Comparison of ENCODE assay signal across 23 mouse cellular contexts in genomic region chr1:186034443-186034842, GRCm38 (mm10).
"Had no signal": no experiment of that assay in that cellular context is flagged by ENCODE, and none has a peak within 500 bp of the region (broad histone marks: within the 10 kb centered on the region; RNA-seq: fewer than 3 reads in every experiment).

No protein-coding gene starts in this region.

- H3K36me3 ChIP-seq: intestine, embryonic 15.5 days; limb, embryonic 10.5 days; limb, embryonic 13.5 days; lung, embryonic 15.5 days; midbrain, embryonic 10.5 days; midbrain, embryonic 13.5 days; neural tube, embryonic 13.5 days; stomach, embryonic 15.5 days had no signal

- H3K4me1 ChIP-seq: intestine, embryonic 15.5 days; lung, embryonic 15.5 days; megakaryocyte, embryonic 14.5 days; midbrain, embryonic 10.5 days; midbrain, embryonic 13.5 days; neural tube, embryonic 13.5 days; stomach, embryonic 15.5 days had no signal

- H3K4me3 ChIP-seq: intestine, embryonic 15.5 days; layer of hippocampus, adult 2 months; limb, embryonic 10.5 days; limb, embryonic 13.5 days; lung, embryonic 15.5 days; megakaryocyte, embryonic 14.5 days; midbrain, embryonic 10.5 days; midbrain, embryonic 13.5 days; myocyte; neural tube, embryonic 13.5 days; stomach, embryonic 15.5 days had no signal

- H3K27me3 ChIP-seq: intestine, embryonic 15.5 days; limb, embryonic 13.5 days; lung, embryonic 15.5 days; megakaryocyte, embryonic 14.5 days; midbrain, embryonic 13.5 days; neural tube, embryonic 13.5 days; stomach, embryonic 15.5 days had no signal

- ATAC-seq: intestine, embryonic 15.5 days; midbrain, embryonic 13.5 days; midbrain, embryonic 16.5 days had no signal

- H3K27ac ChIP-seq: intestine, embryonic 15.5 days; kidney, postnatal 0 days; layer of hippocampus, adult 2 months; limb, embryonic 10.5 days; limb, embryonic 13.5 days; lung, embryonic 15.5 days; midbrain, embryonic 10.5 days; midbrain, embryonic 13.5 days; neural tube, embryonic 13.5 days; stomach, embryonic 15.5 days had no signal

- H3K9ac ChIP-seq: intestine, embryonic 15.5 days; limb, embryonic 13.5 days; lung, embryonic 15.5 days; midbrain, embryonic 13.5 days; neural tube, embryonic 13.5 days; stomach, embryonic 15.5 days had no signal

- DNase-seq: kidney, adult 2 months; kidney, postnatal 25 days; layer of hippocampus, adult 9-11 months; lung, adult 18-20 months; lung, postnatal 10 days; lung, postnatal 36 days; retina, postnatal 1 day; right cerebral cortex, postnatal 25 days; spleen, adult 18-20 months; thymus, postnatal 25 days had no signal

- H3K4me2 ChIP-seq: intestine, embryonic 15.5 days; limb, embryonic 13.5 days; lung, embryonic 15.5 days; midbrain, embryonic 13.5 days; neural tube, embryonic 13.5 days; stomach, embryonic 15.5 days had no signal

- H3K9me3 ChIP-seq: intestine, embryonic 15.5 days; limb, embryonic 10.5 days; limb, embryonic 13.5 days; lung, embryonic 15.5 days; midbrain, embryonic 10.5 days; midbrain, embryonic 13.5 days; neural tube, embryonic 13.5 days; stomach, embryonic 15.5 days had no signal
